Mouse (Mus musculus) forebrain, embryonic 13.5 days (tissue): ENCODE measurements around the gene Adssl1. TPM values are rescaled to one million over a fixed set of nuclear protein-coding genes. Genes with fewer than 3 reads are reported as not detected.

Source experiments
- ATAC-seq: fragments of 200-750 bp; cut with Nextera tagmentation; 2 replicates; pipeline ENCODE4 v1.8.0; 2017
- H3K27ac ChIP-seq: fragments of 300-500 bp; sonication (generic); 2 replicates; pipeline ENCODE4 v1.5.1; 2015; ENCODE audit warnings: inconsistent platforms, mild to moderate bottlenecking, moderate library complexity
- H3K27me3 ChIP-seq: fragments of 300-500 bp; sonication (generic); 2 replicates; pipeline ENCODE4 v1.6.1; 2015; ENCODE audit warnings: mild to moderate bottlenecking, inconsistent platforms
- H3K36me3 ChIP-seq: fragments of 300-500 bp; sonication (generic); 2 replicates; pipeline ENCODE4 v1.6.1; 2015; ENCODE audit warnings: mild to moderate bottlenecking, inconsistent platforms; ENCODE audit not compliant: poor library complexity, severe bottlenecking
- H3K4me1 ChIP-seq: fragments of 300-500 bp; sonication (generic); 2 replicates; pipeline ENCODE4 v1.6.1; 2015; ENCODE audit warnings: inconsistent platforms
- H3K4me2 ChIP-seq: fragments of 300-500 bp; sonication (generic); 2 replicates; pipeline ENCODE4 v1.6.1; 2015; ENCODE audit warnings: inconsistent platforms, mild to moderate bottlenecking, moderate library complexity
- H3K4me3 ChIP-seq: fragments of 300-500 bp; sonication (generic); 2 replicates; pipeline ENCODE4 v1.5.1; 2015; ENCODE audit warnings: mild to moderate bottlenecking, inconsistent platforms
- H3K9ac ChIP-seq: fragments of 300-500 bp; sonication (generic); 2 replicates; pipeline ENCODE4 v1.6.1; 2015; ENCODE audit warnings: mild to moderate bottlenecking, inconsistent platforms
- H3K9me3 ChIP-seq: fragments of 300-500 bp; sonication (generic); replicated peaks from 2 replicates; pipeline ENCODE4 v1.6.1; 2016; ENCODE audit warnings: inconsistent platforms
- WGBS: fragments of 180-500 bp; shearing (Covaris S2); methylation state at CpG from one replicate; pipeline ENCODE4 v1.1.7; 2015; 5-methylcytosine and 5-hydroxymethylcytosine counted together
- polyA plus RNA-seq: library from polyadenylated mRNA; unstranded; fragments of >200 nt; fragmentation: Nextera tagmentation; extraction: Ambion mirVana; gene quantifications from 2 replicates; pipeline ENCODE4 v1.2.1, GENCODE M21; 2015

Adssl1 gene
- polyA plus RNA-seq, 1 experiment from 2014 or later = 1.4 TPM

GRCm38 (mm10) chr12:112653157-112653824, 33.4 kb downstream of the Adssl1 start:
- H3K4me3 ChIP-seq = no peak overlapping the region
- no peak overlapping the region for H3K9ac ChIP-seq
- H3K27ac ChIP-seq = no peak overlapping the region
- no peaks in the 10 kb centered on the region for H3K9me3 ChIP-seq
- peaks cover 98% of the 10 kb centered on the region for H3K36me3 ChIP-seq
- no peaks in the 10 kb centered on the region for H3K27me3 ChIP-seq
- H3K4me1 ChIP-seq = no peaks in the 10 kb centered on the region; the same call in none of the 2 replicates
- H3K4me2 ChIP-seq = no peak overlapping the region
- 63% methylated on average over 7 of the region's 7 CpGs for WGBS
- peak; percentile 67 for ATAC-seq

DNA sequence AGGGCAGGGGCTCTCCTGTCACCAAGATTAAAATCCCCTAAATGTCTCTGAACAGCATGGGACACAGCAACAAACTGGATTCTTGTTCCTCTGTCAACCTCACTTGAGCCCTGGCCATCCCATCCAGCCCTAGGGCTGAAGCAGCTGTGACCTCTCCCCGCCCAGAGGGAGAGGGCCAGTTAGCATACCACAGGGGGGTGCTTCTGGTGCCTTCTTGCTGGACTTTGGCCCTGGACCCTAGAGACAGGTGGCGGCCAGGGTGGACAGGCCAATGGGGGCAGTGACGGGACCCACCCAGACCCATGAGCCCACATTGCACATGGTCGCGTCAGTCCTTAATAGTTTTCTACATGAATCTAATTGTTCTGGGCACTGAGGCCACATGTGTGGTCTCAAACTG, 34.2 kb downstream of the Adssl1 start:
- no peaks in the 10 kb centered on the region for H3K27me3 ChIP-seq
- H3K4me3 ChIP-seq = no peak overlapping the region
- peaks cover 6% of the 10 kb centered on the region for H3K4me1 ChIP-seq
- H3K4me2 ChIP-seq = no peak overlapping the region
- ATAC-seq = no peak
- H3K27ac ChIP-seq = no peak overlapping the region
- H3K36me3 ChIP-seq = peaks cover 98% of the 10 kb centered on the region
- 97% methylated on average over 5 of the region's 5 CpGs for WGBS
- H3K9me3 ChIP-seq = no peaks in the 10 kb centered on the region
- no peak overlapping the region for H3K9ac ChIP-seq

- Histone ChIP-seq H3K4me1 (peaks cover 48% of the 10 kb centered on the region), H3K9ac (no peak overlapping the region), H3K27ac (peak overlapping the region; percentile 6; the same call in 1 of the 2 replicates), H3K9me3 (no peaks in the 10 kb centered on the region), H3K36me3 (peaks cover 92% of the 10 kb centered on the region), H3K27me3 (no peaks in the 10 kb centered on the region), H3K4me2 (no peak overlapping the region), H3K4me3 (no peak overlapping the region)
- WGBS = 91% methylated on average over 7 of the region's 7 CpGs
- no peak for ATAC-seq
These were observed 38.8 kb downstream of the Adssl1 start for GRCm38 (mm10) chr12:112658619-112659018.

- Histone ChIP-seq H3K4me2 (no peak overlapping the region), H3K9ac (no peak overlapping the region), H3K27ac (peak overlapping the region; percentile 19; the same call in 1 of the 2 replicates), H3K4me3 (no peak overlapping the region), H3K27me3 (no peaks in the 10 kb centered on the region), H3K4me1 (peaks cover 53% of the 10 kb centered on the region), H3K9me3 (no peaks in the 10 kb centered on the region), H3K36me3 (peaks cover 87% of the 10 kb centered on the region)
- WGBS = 75% methylated on average over 6 of the region's 6 CpGs
- no peak for ATAC-seq
These were observed 39.3 kb downstream of the Adssl1 start for GRCm38 (mm10) chr12:112659109-112659508.

- Histone ChIP-seq H3K4me2 (peak overlapping the region; percentile 44), H3K27me3 (no peaks in the 10 kb centered on the region), H3K27ac (peak overlapping the region; percentile 95), H3K9ac (peak overlapping the region; percentile 40; the same call in 1 of the 2 replicates), H3K4me3 (no peak overlapping the region), H3K36me3 (peaks cover 82% of the 10 kb centered on the region), H3K4me1 (peaks cover 70% of the 10 kb centered on the region), H3K9me3 (no peaks in the 10 kb centered on the region)
- ATAC-seq = peak; percentile 48
- 34% methylated on average over 5 of the region's 5 CpGs for WGBS
These were observed 40.9 kb downstream of the Adssl1 start for GRCm38 (mm10) chr12:112660576-112661326.

GRCm38 (mm10) chr12:112661327-112661605, 41.4 kb downstream of the Adssl1 start:
- peak overlapping the region; percentile 95 for H3K27ac ChIP-seq
- H3K4me2 ChIP-seq = peak overlapping the region; percentile 44
- H3K4me1 ChIP-seq = peaks cover 75% of the 10 kb centered on the region
- peak overlapping the region; percentile 40; the same call in 1 of the 2 replicates for H3K9ac ChIP-seq
- no peak overlapping the region for H3K4me3 ChIP-seq
- WGBS = 70% methylated on average over 3 of the region's 3 CpGs
- H3K9me3 ChIP-seq = no peaks in the 10 kb centered on the region
- H3K27me3 ChIP-seq = no peaks in the 10 kb centered on the region
- peaks cover 82% of the 10 kb centered on the region for H3K36me3 ChIP-seq
- ATAC-seq = no peak

DNA sequence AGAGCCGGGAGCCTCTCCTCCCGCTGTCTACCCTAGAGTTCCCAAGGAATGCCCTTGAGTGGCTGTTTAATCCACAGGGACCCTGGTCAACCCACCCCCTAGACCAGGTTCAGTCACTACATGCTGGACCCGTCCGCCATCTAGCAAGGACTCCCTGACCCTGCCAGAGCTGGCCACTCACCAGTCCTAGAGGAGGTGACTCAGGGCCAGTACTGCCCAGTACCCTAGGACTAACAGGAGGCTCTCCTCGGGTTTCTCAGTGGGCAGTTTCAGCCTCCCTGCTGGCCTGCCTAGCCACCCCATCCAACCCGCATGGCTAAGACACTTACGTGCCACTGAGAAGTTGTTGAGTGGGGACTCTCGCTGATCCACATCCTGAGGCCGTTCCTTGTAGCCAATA, 42.0 kb downstream of the Adssl1 start:
- Histone ChIP-seq H3K9ac (peak overlapping the region; percentile 40), H3K9me3 (no peaks in the 10 kb centered on the region), H3K4me1 (peaks cover 81% of the 10 kb centered on the region), H3K4me3 (no peak overlapping the region), H3K27me3 (no peaks in the 10 kb centered on the region), H3K36me3 (peaks cover 82% of the 10 kb centered on the region), H3K27ac (peak overlapping the region; percentile 95), H3K4me2 (no peak overlapping the region)
- no peak for ATAC-seq
- 88% methylated on average over 9 of the region's 9 CpGs for WGBS

DNA sequence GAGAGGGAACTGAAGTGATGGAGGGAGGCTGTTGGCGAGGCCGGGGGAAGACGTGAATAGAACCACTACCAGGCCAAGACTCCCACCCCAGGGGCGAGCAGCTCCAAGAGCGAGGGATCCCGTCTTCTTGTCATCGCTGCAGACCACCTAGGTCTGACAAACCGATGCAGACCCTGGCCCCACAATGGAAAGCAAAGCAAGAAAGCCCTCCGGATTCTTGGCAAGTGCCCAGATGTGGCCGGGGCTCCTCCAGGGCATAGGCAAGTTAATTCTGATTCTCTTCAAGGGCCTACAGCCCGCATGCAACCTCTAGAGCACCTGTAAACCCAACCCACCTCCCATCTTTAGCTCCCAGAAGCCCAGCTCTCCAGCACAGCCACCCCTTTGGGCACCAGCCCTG, 43.5 kb downstream of the Adssl1 start:
- 61% methylated on average over 11 of the region's 11 CpGs for WGBS
- no peaks in the 10 kb centered on the region for H3K9me3 ChIP-seq
- H3K36me3 ChIP-seq = peaks cover 82% of the 10 kb centered on the region
- peak overlapping the region; percentile 61 for H3K9ac ChIP-seq
- ATAC-seq = no peak
- H3K27me3 ChIP-seq = no peaks in the 10 kb centered on the region
- H3K4me1 ChIP-seq = peaks cover 92% of the 10 kb centered on the region
- H3K4me3 ChIP-seq = peak overlapping the region; percentile 9
- H3K4me2 ChIP-seq = peak overlapping the region; percentile 47
- peak overlapping the region; percentile 95 for H3K27ac ChIP-seq

DNA sequence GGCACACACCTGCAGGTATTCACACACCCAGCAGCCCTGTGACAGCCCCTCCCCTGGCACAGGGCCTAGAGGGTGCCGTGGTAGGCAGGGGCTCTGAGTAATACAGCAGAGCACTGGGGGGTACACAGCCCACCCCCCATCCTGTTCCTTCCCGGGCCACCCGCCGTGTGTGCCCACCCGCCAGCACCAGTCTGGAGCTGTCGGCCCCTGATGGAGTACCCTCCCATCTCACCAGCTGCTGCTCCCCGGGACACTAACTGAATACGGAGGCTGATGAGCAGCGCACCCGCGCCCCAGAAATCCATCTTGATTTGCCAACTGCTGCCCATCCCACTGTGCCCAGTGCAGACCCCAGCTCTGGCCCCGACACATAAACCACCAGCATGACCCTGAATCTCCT, 43.9 kb downstream of the Adssl1 start:
- Histone ChIP-seq H3K36me3 (peaks cover 82% of the 10 kb centered on the region), H3K4me2 (peak overlapping the region; percentile 47), H3K27ac (peak overlapping the region; percentile 95)

GRCm38 (mm10) chr12:112664124-112664523, 44.3 kb downstream of the Adssl1 start:
- peak overlapping the region; percentile 95 for H3K27ac ChIP-seq
- peaks cover 82% of the 10 kb centered on the region for H3K36me3 ChIP-seq
- ATAC-seq = peak; percentile 31
- H3K27me3 ChIP-seq = no peaks in the 10 kb centered on the region
- peak overlapping the region; percentile 61 for H3K9ac ChIP-seq
- no peaks in the 10 kb centered on the region for H3K9me3 ChIP-seq
- no peak overlapping the region for H3K4me3 ChIP-seq
- H3K4me2 ChIP-seq = peak overlapping the region; percentile 47
- peaks cover 92% of the 10 kb centered on the region for H3K4me1 ChIP-seq
- 5% methylated on average over 2 of the region's 2 CpGs for WGBS

More for the DNA sequence above, 43.9 kb downstream of the Adssl1 start:
- peaks cover 93% of the 10 kb centered on the region for H3K4me1 ChIP-seq
- peak; percentile 29 for ATAC-seq
- H3K27me3 ChIP-seq = no peaks in the 10 kb centered on the region
- peak overlapping the region; percentile 61 for H3K9ac ChIP-seq
- WGBS = 46% methylated on average over 12 of the region's 12 CpGs
- peak overlapping the region; percentile 9 for H3K4me3 ChIP-seq
- H3K9me3 ChIP-seq = no peaks in the 10 kb centered on the region

GRCm38 (mm10) chr12:112664656-112665055, 44.8 kb downstream of the Adssl1 start:
- Histone ChIP-seq H3K27ac (peak overlapping the region; percentile 95), H3K36me3 (peaks cover 82% of the 10 kb centered on the region), H3K9ac (peak overlapping the region; percentile 53), H3K9me3 (no peaks in the 10 kb centered on the region), H3K4me3 (no peak overlapping the region), H3K27me3 (no peaks in the 10 kb centered on the region), H3K4me2 (peak overlapping the region; percentile 47), H3K4me1 (peaks cover 92% of the 10 kb centered on the region)
- 63% methylated on average over 5 of the region's 5 CpGs for WGBS
- no peak for ATAC-seq

DNA sequence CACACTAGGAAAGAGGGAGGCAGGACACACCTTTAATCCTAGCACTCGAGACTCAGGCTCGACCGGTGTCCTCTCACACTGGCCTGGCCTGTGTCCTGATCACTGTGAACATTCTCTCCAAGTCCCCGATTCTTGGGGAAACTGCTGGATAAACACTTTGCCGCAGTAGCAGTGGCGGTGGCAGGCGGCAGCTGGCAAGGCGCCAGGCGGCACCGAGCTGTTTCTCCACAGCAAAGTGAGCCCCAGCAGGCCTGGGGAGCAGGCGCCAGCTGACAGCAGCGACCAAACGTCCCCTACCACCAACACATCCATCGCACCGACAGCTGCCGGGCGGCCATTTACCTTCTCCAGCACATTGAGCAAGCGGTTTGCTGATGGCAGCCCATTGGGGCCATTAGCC, 45.6 kb downstream of the Adssl1 start:
- Histone ChIP-seq H3K27me3 (no peaks in the 10 kb centered on the region), H3K4me3 (peak overlapping the region; percentile 3; the same call in 1 of the 2 replicates), H3K36me3 (peaks cover 85% of the 10 kb centered on the region), H3K4me2 (peak overlapping the region; percentile 47), H3K4me1 (peaks cover 88% of the 10 kb centered on the region), H3K9me3 (no peaks in the 10 kb centered on the region), H3K27ac (peak overlapping the region; percentile 95), H3K9ac (peak overlapping the region; percentile 56)
- peak; percentile 23 for ATAC-seq
- 24% methylated on average over 18 of the region's 18 CpGs for WGBS
